ENCODE assay signal across 9 mouse cellular contexts in genomic region chr10:33179731-33180631, GRCm38 (mm10).
DNase-seq lines count a peak whose midpoint lies in the region; ATAC-seq lines count a peak whose summit lies in the region.
"Had no signal": no experiment of that assay in that cellular context is flagged by ENCODE, and none has a peak within 500 bp of the region (broad histone marks: within the 10 kb centered on the region; RNA-seq: fewer than 3 reads in every experiment).

No protein-coding gene starts in this region.

- no peaks in the 10 kb centered on the region for H3K27me3 ChIP-seq in hindbrain, embryonic 11.5 days (ENCODE audit: control insufficient read depth, insufficient read depth, low read length)
- H3K27me3 ChIP-seq in hindbrain, embryonic 16.5 days (replicated peaks; ENCODE audit: control insufficient read depth, insufficient read depth, low read length) = no peaks in the 10 kb centered on the region
- H3K27me3 ChIP-seq: megakaryocyte, embryonic 14.5 days had no signal

- WGBS in hindbrain, embryonic 11.5 days = 58% methylated on average over 2 of the region's 2 CpGs
- WGBS in hindbrain, embryonic 16.5 days = 37% methylated on average over 2 of the region's 2 CpGs

- no peak overlapping the region for H3K4me3 ChIP-seq in hindbrain, embryonic 11.5 days (ENCODE audit: low read depth, low read length)
- H3K4me3 ChIP-seq in hindbrain, embryonic 16.5 days (ENCODE audit: low read length) = no peak overlapping the region
- H3K4me3 ChIP-seq: megakaryocyte, embryonic 14.5 days had no signal

- no peak overlapping the region for H3K27ac ChIP-seq in hindbrain, embryonic 11.5 days (ENCODE audit: low read depth, low read length)
- no peak overlapping the region for H3K27ac ChIP-seq in hindbrain, embryonic 16.5 days (ENCODE audit: low read depth, low read length)

- intact Hi-C loops in gastrocnemius, postnatal 14 days (cut with DNase I; ENCODE audit: low total_unique reads) = no loop called here
- intact Hi-C loops in left cerebral cortex, postnatal 10 days (cut with DNase I) = no loop called here

- no peaks in the 10 kb centered on the region for H3K4me1 ChIP-seq in hindbrain, embryonic 11.5 days (replicated peaks; ENCODE audit: control insufficient read depth, insufficient read depth, low read length)
- no peaks in the 10 kb centered on the region for H3K4me1 ChIP-seq in hindbrain, embryonic 16.5 days (ENCODE audit: control insufficient read depth, insufficient read depth, low read depth, low read length)
- H3K4me1 ChIP-seq: megakaryocyte, embryonic 14.5 days had no signal

- no peaks in the 10 kb centered on the region for H3K9me3 ChIP-seq in hindbrain, embryonic 11.5 days (ENCODE audit: control insufficient read depth, low read length)
- H3K9me3 ChIP-seq in hindbrain, embryonic 16.5 days (ENCODE audit: control insufficient read depth, low read length) = no peaks in the 10 kb centered on the region
- H3K9me3 ChIP-seq: megakaryocyte, embryonic 14.5 days had no signal

- H3K9ac ChIP-seq in hindbrain, embryonic 11.5 days (ENCODE audit: low read depth, low read length) = no peak overlapping the region
- H3K9ac ChIP-seq in hindbrain, embryonic 16.5 days (ENCODE audit: low read depth, low read length) = no peak overlapping the region

- H3K36me3 ChIP-seq in hindbrain, embryonic 11.5 days (ENCODE audit: control insufficient read depth, insufficient read depth, low read length) = no peaks in the 10 kb centered on the region
- no peaks in the 10 kb centered on the region for H3K36me3 ChIP-seq in hindbrain, embryonic 16.5 days (ENCODE audit: control insufficient read depth, insufficient read depth, low read length)

- no peak overlapping the region for H3K4me2 ChIP-seq in hindbrain, embryonic 11.5 days (replicated peaks; ENCODE audit: low read depth, low read length)
- H3K4me2 ChIP-seq in hindbrain, embryonic 16.5 days (ENCODE audit: low read length) = no peak overlapping the region

- ATAC-seq in hindbrain, embryonic 11.5 days (ENCODE audit: low FRiP score) = peak; percentile 76
- ATAC-seq in hindbrain, embryonic 16.5 days = no peak

- no peak for DNase-seq in hindbrain, embryonic 11.5 days (ENCODE audit: low spot score)
- DNase-seq in adrenal gland, postnatal 10 days = peak; percentile 56
- DNase-seq in gastrocnemius, postnatal 14 days = peak; percentile 70
- DNase-seq in lung, postnatal 36 days = peak; percentile 26
- DNase-seq in spleen, postnatal 10 days (ENCODE audit: low spot score in 2 of 2) = no peak
- no peak for DNase-seq in right cerebral cortex, postnatal 14 days
- no peak for DNase-seq in left cerebral cortex, postnatal 10 days (ENCODE audit: extremely low spot score in 1 of 2, low spot score in 2 of 2)

Comparison
In these comparisons a context has a peak if more than half of its experiments do, and no peak if none do; other contexts are left out.
1. DNase-seq: peak in adrenal gland, postnatal 10 days (single experiment), gastrocnemius, postnatal 14 days (single experiment) and lung, postnatal 36 days (single experiment); none in hindbrain, embryonic 11.5 days (single experiment), spleen, postnatal 10 days (0 of 2), right cerebral cortex, postnatal 14 days (single experiment) and left cerebral cortex, postnatal 10 days (0 of 2).